Mouse (Mus musculus): ENCODE measurements at regions not wholly inside any gene's neighbourhood (a gene's known extent, or its start where the extent isn't known, plus 50 kb on each side); places are given as distances from the start of the nearest gene placed in this dataset.
A peak's percentile ranks its signal among the peaks of the same experiment; 100 is the strongest.

GRCm38 (mm10) chr13:97566071-97566470 is 194.4 kb downstream of the Gm10260 start:
- no peak for DNase-seq (ENCODE audit: low read depth in 1 of 2, low spot score in 2 of 2)

GRCm38 (mm10) chr13:97562241-97562640 is 198.2 kb downstream of the Gm10260 start:
- DNase-seq (ENCODE audit: low read depth in 1 of 2, low spot score in 2 of 2), result no peak

GRCm38 (mm10) chr13:97560789-97561188 is 199.6 kb downstream of the Gm10260 start:
- DNase-seq (ENCODE audit: low read depth in 1 of 2, low spot score in 2 of 2), result no peak

GRCm38 (mm10) chr13:97559611-97560385 is 200.6 kb downstream of the Gm10260 start:
- DNase-seq (ENCODE audit: low read depth in 1 of 2, low spot score in 2 of 2), result peak; percentile 51 to 57

GRCm38 (mm10) chr13:97558884-97559283 is 201.5 kb downstream of the Gm10260 start:
- no peak for DNase-seq (ENCODE audit: low read depth in 1 of 2, low spot score in 2 of 2)

- DNase-seq (ENCODE audit: low read depth in 1 of 2, low spot score in 2 of 2), result no peak
Observed at GRCm38 (mm10) chr13:97555312-97555711, 205.1 kb downstream of the Gm10260 start.

GRCm38 (mm10) chr13:97554601-97555000 is 205.8 kb downstream of the Gm10260 start:
- DNase-seq (ENCODE audit: low read depth in 1 of 2, low spot score in 2 of 2), result no peak

- no peak for DNase-seq (ENCODE audit: low read depth in 1 of 2, low spot score in 2 of 2)
Observed at GRCm38 (mm10) chr13:97552236-97552635, 208.2 kb downstream of the Gm10260 start.

- no peak for DNase-seq (ENCODE audit: low read depth in 1 of 2, low spot score in 2 of 2)
Observed at GRCm38 (mm10) chr13:97550880-97551279, 209.6 kb downstream of the Gm10260 start.

GRCm38 (mm10) chr13:97550172-97550571 is 210.3 kb downstream of the Gm10260 start:
- DNase-seq (ENCODE audit: low read depth in 1 of 2, low spot score in 2 of 2), result no peak

- DNase-seq (ENCODE audit: low read depth in 1 of 2, low spot score in 2 of 2), result no peak
Observed at GRCm38 (mm10) chr13:97549384-97549783, 211.0 kb downstream of the Gm10260 start.

- no peak for DNase-seq (ENCODE audit: low read depth in 1 of 2, low spot score in 2 of 2)
Observed at GRCm38 (mm10) chr13:97548527-97548977, 211.9 kb downstream of the Gm10260 start.

GRCm38 (mm10) chr13:97546936-97547335 is 213.5 kb downstream of the Gm10260 start:
- DNase-seq (ENCODE audit: low read depth in 1 of 2, low spot score in 2 of 2), result no peak

- no peak for DNase-seq (ENCODE audit: low read depth in 1 of 2, low spot score in 2 of 2)
Observed at GRCm38 (mm10) chr13:97545971-97546454, 214.4 kb downstream of the Gm10260 start.

GRCm38 (mm10) chr13:97539686-97540085 is 220.7 kb downstream of the Gm10260 start:
- DNase-seq (ENCODE audit: low read depth in 1 of 2, low spot score in 2 of 2), result no peak

- DNase-seq (ENCODE audit: low read depth in 1 of 2, low spot score in 2 of 2), result no peak
Observed at GRCm38 (mm10) chr13:97538441-97538840, 222.0 kb downstream of the Gm10260 start.

GRCm38 (mm10) chr13:97537686-97538085 is 222.7 kb downstream of the Gm10260 start:
- DNase-seq (ENCODE audit: low read depth in 1 of 2, low spot score in 2 of 2), result no peak

- no peak for DNase-seq (ENCODE audit: low read depth in 1 of 2, low spot score in 2 of 2)
Observed at GRCm38 (mm10) chr13:97537206-97537605, 223.2 kb downstream of the Gm10260 start.

- DNase-seq (ENCODE audit: low read depth in 1 of 2, low spot score in 2 of 2), result no peak
Observed at GRCm38 (mm10) chr13:97533896-97534666, 226.4 kb downstream of the Gm10260 start.

- DNase-seq (ENCODE audit: low read depth in 1 of 2, low spot score in 2 of 2), result no peak
Observed at GRCm38 (mm10) chr13:97531181-97531580, 229.3 kb downstream of the Gm10260 start.

GRCm38 (mm10) chr13:97530570-97530969 is 229.9 kb downstream of the Gm10260 start:
- DNase-seq (ENCODE audit: low read depth in 1 of 2, low spot score in 2 of 2), result no peak

- DNase-seq (ENCODE audit: low read depth in 1 of 2, low spot score in 2 of 2), result no peak
Observed at GRCm38 (mm10) chr13:97527958-97528357, 232.5 kb downstream of the Gm10260 start.

All from monocyte, adult 2 months (primary cell).